Mouse (Mus musculus): ENCODE results near the gene Gm9837. TPM values are rescaled to one million over a fixed set of nuclear protein-coding genes. Genes with fewer than 3 reads are reported as not detected.

Gene Gm9837
- total and polyA plus RNA-seq, 2 experiments, result not detected

DNA sequence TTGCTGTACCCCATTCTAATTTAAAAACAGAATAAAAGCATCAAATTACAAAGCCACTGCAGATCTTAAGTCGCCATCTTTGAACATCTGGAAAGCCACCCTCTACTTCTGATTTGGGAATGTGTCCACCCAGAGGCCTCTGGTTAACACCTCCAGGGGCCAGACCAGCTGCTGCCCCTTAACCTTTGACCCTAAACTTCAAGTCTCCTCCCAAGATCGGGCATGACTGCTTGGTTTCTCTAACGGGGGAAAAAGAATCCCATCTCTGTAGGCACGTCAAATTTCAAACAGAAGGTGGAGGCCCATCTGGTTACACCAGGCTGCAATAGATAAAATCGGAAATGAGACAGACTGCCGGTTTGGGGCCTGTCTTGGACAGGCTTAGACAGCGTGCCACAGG is 7.6 kb upstream of the Gm9837 start:
- Histone ChIP-seq H3K9ac (ENCODE audit: low read depth, low read length) (no peak overlapping the region), H3K4me1 (ENCODE audit: control insufficient read depth, insufficient read depth, low read length) (no peaks in the 10 kb centered on the region), H3K27ac (replicated peaks; ENCODE audit: insufficient read depth, low read depth, low read length) (no peak overlapping the region), H3K36me3 (ENCODE audit: control insufficient read depth, insufficient read depth, low read length) (no peaks in the 10 kb centered on the region), H3K27me3 (ENCODE audit: control insufficient read depth, insufficient read depth, low read length) (peaks cover 25% of the 10 kb centered on the region), H3K4me3 (ENCODE audit: insufficient read depth, low read depth, low read length) (no peak overlapping the region), H3K79me2 (ENCODE audit: control insufficient read depth, insufficient read depth, low read length) (no peaks in the 10 kb centered on the region)
- 70% methylated on average over 7 of the region's 7 CpGs for WGBS
- no peak for DNase-seq (ENCODE audit: extremely low read depth, low read depth, low spot score)
- TF ChIP-seq CTCF (IDR thresholded peaks at IDR 0.05; ENCODE audit: low read depth, low read length) (no peak), POLR2A (IDR thresholded peaks at IDR 0.05; ENCODE audit: extremely low read depth, insufficient read depth, low read length) (no peak)

DNA sequence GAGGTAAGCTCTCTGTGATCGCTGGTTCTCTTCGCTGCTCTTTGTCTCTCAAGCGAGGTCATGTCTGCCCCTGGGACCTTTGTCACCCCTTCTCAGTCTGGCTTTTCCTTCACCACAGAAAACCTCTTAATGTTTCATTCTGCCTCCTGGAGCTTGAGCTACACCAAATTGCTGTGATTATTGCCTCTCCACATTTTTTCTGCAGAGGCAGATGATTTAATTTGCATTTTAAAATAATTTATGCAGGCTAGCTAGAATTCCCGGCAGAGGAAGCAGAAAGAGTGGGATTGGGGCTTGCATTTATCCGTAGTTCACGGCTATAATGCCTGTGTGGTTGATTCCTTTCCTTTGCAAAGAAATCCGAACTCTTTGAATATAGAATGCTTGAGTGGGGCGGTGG is 5.3 kb upstream of the Gm9837 start:
- peaks cover 25% of the 10 kb centered on the region for H3K27me3 ChIP-seq (ENCODE audit: control insufficient read depth, insufficient read depth, low read length)

DNA sequence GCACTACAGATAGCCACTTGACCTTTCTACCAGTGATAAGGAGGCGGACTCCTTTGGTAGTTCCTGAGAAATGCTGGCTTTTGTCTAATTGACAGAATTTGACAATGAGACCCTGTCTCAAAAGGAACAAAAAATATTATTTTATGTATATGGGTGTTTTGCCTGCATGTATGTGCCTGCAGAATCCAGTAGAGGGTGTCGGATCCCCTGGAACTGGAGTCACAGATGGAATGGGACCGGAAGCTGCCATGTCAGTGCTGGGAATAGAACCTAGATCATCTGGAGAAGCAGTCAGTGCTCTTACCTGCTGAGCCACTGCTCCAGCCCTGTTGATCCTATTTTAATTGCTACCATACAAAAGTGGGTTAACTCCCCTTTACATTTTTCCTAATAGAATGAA is 2.4 kb upstream of the Gm9837 start:
- Histone ChIP-seq H3K79me2 (ENCODE audit: control insufficient read depth, insufficient read depth, low read length) (no peaks in the 10 kb centered on the region), H3K9ac (ENCODE audit: low read depth, low read length) (no peak overlapping the region), H3K4me1 (ENCODE audit: control insufficient read depth, insufficient read depth, low read length) (no peaks in the 10 kb centered on the region), H3K27ac (replicated peaks; ENCODE audit: insufficient read depth, low read depth, low read length) (no peak overlapping the region), H3K36me3 (ENCODE audit: control insufficient read depth, insufficient read depth, low read length) (no peaks in the 10 kb centered on the region), H3K27me3 (ENCODE audit: control insufficient read depth, insufficient read depth, low read length) (peaks cover 2% of the 10 kb centered on the region; the same call in 1 of the 2 replicates), H3K4me3 (ENCODE audit: insufficient read depth, low read depth, low read length) (no peak overlapping the region)
- no peak for TF ChIP-seq CTCF (IDR thresholded peaks at IDR 0.05; ENCODE audit: low read depth, low read length)
- TF ChIP-seq POLR2A (IDR thresholded peaks at IDR 0.05; ENCODE audit: extremely low read depth, insufficient read depth, low read length), result no peak
- no peak for DNase-seq (ENCODE audit: extremely low read depth, low read depth, low spot score)
- 87% methylated on average over 3 of the region's 3 CpGs for WGBS

More for the DNA sequence above, 5.3 kb upstream of the Gm9837 start:
- no peaks in the 10 kb centered on the region for H3K79me2 ChIP-seq (ENCODE audit: control insufficient read depth, insufficient read depth, low read length)
- H3K9ac ChIP-seq (ENCODE audit: low read depth, low read length), result no peak overlapping the region
- 42% methylated on average over 8 of the region's 8 CpGs for WGBS
- DNase-seq (ENCODE audit: extremely low read depth, low read depth, low spot score), result no peak
- H3K4me3 ChIP-seq (ENCODE audit: insufficient read depth, low read depth, low read length), result no peak overlapping the region
- H3K27ac ChIP-seq (replicated peaks; ENCODE audit: insufficient read depth, low read depth, low read length), result no peak overlapping the region
- no peaks in the 10 kb centered on the region for H3K36me3 ChIP-seq (ENCODE audit: control insufficient read depth, insufficient read depth, low read length)
- TF ChIP-seq CTCF (IDR thresholded peaks at IDR 0.05; ENCODE audit: low read depth, low read length) (no peak), POLR2A (IDR thresholded peaks at IDR 0.05; ENCODE audit: extremely low read depth, insufficient read depth, low read length) (no peak)
- H3K4me1 ChIP-seq (ENCODE audit: control insufficient read depth, insufficient read depth, low read length), result no peaks in the 10 kb centered on the region

DNA sequence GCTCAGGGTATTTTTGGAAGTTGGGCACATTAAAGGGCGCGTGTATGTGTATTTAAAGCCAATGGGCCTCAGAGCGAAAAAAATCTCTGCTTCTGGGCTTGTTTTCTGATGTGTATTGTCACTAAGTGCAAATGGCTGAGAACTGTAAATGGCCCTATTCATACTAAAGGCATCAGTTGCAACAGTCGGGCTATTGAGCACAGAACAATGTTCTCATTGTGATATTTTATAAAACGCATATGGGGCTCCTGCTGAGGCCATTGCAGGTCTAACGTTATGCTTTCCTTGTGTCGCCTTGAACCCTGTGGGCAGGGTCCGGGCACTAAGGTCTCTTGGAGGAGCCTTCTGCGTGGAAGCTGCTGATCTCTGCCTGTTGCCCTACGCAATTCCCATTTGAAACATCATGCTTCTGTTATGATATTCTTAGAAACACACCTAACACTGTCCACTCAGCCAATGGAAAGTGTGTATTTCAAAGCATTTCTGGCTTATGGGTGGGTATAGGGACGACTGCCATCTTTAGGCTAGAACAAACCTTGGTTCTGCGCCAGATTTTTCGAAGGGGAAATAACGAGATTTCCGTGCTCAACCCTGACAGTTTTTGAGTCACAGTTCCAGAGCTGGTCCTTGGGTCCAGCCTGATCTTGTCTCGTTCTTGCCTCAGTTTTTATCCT is 848 bp downstream of the Gm9837 start:
- DNase-seq (ENCODE audit: extremely low read depth, low read depth, low spot score), result no peak
- Histone ChIP-seq H3K4me1 (ENCODE audit: control insufficient read depth, insufficient read depth, low read length) (no peaks in the 10 kb centered on the region), H3K79me2 (ENCODE audit: control insufficient read depth, insufficient read depth, low read length) (no peaks in the 10 kb centered on the region), H3K36me3 (ENCODE audit: control insufficient read depth, insufficient read depth, low read length) (peaks cover 17% of the 10 kb centered on the region), H3K27me3 (ENCODE audit: control insufficient read depth, insufficient read depth, low read length) (no peaks in the 10 kb centered on the region), H3K9ac (ENCODE audit: low read depth, low read length) (no peak overlapping the region), H3K27ac (replicated peaks; ENCODE audit: insufficient read depth, low read depth, low read length) (no peak overlapping the region), H3K4me3 (ENCODE audit: insufficient read depth, low read depth, low read length) (no peak overlapping the region)
- WGBS, result 37% methylated on average over 16 of the region's 16 CpGs
- TF ChIP-seq CTCF (IDR thresholded peaks at IDR 0.05; ENCODE audit: low read depth, low read length) (no peak), POLR2A (IDR thresholded peaks at IDR 0.05; ENCODE audit: extremely low read depth, insufficient read depth, low read length) (no peak)

DNA sequence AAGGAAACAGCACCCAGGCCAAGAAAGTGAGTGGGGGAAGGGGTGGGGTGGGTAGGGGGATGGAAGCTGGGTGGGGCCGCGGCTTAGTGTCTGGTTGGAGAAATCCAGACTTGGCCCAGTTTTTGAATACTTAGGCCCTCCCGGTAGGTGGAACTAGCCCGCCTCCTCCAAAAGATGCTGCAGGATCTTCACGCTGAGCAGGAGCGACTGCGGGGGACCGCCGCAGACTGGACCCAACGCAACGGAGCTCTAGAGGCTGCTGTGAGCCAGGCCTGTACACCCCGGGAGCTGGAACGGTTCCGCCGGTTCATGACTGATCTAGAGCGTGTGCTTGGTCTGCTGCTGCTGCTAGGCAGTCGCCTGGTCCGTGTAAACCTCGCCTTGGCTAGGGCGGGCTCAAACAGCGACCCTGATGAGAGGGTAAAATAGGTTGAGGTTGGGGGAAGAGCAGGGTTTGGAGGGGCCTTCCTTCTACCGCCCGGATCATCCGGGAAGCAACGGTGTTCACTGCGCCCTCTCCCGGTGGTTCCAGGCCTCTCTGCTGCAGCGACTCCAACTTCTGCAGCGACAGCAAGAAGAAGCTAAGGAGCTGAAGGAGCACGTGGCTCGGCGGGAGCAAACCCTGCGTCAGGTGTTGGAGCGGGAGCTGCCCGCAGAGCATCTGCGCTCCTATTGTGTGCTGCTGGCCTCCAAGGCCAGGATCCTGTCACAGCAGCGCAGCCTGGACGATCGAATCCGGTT is 3.9 kb downstream of the Gm9837 start:
- H3K27me3 ChIP-seq (ENCODE audit: control insufficient read depth, insufficient read depth, low read length), result no peaks in the 10 kb centered on the region
- WGBS, result 69% methylated on average over 40 of the region's 40 CpGs
- DNase-seq (ENCODE audit: extremely low read depth, low read depth, low spot score), result no peak
- peak overlapping the region; percentile 39; the same call in 1 of the 2 replicates for H3K4me3 ChIP-seq (ENCODE audit: insufficient read depth, low read depth, low read length)
- peaks cover 14% of the 10 kb centered on the region; the same call in 1 of the 2 replicates for H3K79me2 ChIP-seq (ENCODE audit: control insufficient read depth, insufficient read depth, low read length)
- H3K36me3 ChIP-seq (ENCODE audit: control insufficient read depth, insufficient read depth, low read length), result peaks cover 20% of the 10 kb centered on the region
- H3K4me1 ChIP-seq (ENCODE audit: control insufficient read depth, insufficient read depth, low read length), result peaks cover 18% of the 10 kb centered on the region
- H3K9ac ChIP-seq (ENCODE audit: low read depth, low read length), result peak overlapping the region; percentile 20; the same call in 1 of the 2 replicates
- peak; percentile 75 for TF ChIP-seq CTCF (IDR thresholded peaks at IDR 0.05; ENCODE audit: low read depth, low read length)
- TF ChIP-seq POLR2A (IDR thresholded peaks at IDR 0.05; ENCODE audit: extremely low read depth, insufficient read depth, low read length), result 0 out of 2 replicates have a peak, but pooled peaks have one; percentile 6
- H3K27ac ChIP-seq (replicated peaks; ENCODE audit: insufficient read depth, low read depth, low read length), result no peak overlapping the region

Data from liver, adult 2 months (tissue).